Mouse (Mus musculus): ENCODE data around the gene Ech1.

DNA sequence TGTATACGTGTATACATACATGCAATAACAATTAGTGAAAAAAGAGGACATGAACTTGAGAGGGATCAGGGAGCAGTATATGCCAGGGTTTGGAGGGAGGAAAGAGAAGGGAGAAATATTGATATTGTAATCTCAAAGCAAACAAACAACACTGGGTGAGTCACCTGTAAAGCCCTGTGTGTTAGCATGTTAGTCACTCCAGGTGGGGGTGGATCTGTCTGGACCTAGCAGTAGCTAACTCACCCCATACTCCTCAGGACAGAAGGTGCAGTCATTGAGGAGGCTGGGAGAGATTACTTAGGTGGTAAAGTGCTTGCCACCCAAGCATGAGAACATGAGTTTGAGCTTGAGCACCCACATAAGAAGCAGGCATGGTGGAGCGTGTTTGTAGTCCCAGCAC, 34.9 kb downstream of the Ech1 start:
- TF ChIP-seq POLR2A (IDR thresholded peaks at IDR 0.05; ENCODE audit: insufficient read length, low read depth) (no peak), USF1 (IDR thresholded peaks at IDR 0.05; ENCODE audit: low read depth) (no peak), E2F4 (IDR thresholded peaks at IDR 0.05; ENCODE audit: insufficient read depth) (no peak), TCF3 (IDR thresholded peaks at IDR 0.05; ENCODE audit: insufficient read length, low read depth) (no peak), MAX (IDR thresholded peaks at IDR 0.05; ENCODE audit: low read depth) (no peak), MYOG (IDR thresholded peaks at IDR 0.05; ENCODE audit: control insufficient read depth in 1 of 3, insufficient read depth in 1 of 3, insufficient read length in 2 of 3, low read depth in 2 of 3) (no peak), TCF12 (IDR thresholded peaks at IDR 0.05; ENCODE audit: insufficient read depth, poor library complexity, severe bottlenecking) (no peak), CEBPB (IDR thresholded peaks at IDR 0.05; ENCODE audit: insufficient read depth, poor library complexity, severe bottlenecking) (no peak), MYOD1 (IDR thresholded peaks at IDR 0.05; ENCODE audit: control insufficient read depth in 1 of 3, insufficient read length in 2 of 3, low read depth in 2 of 3) (no peak)

Measured in myocyte (in vitro differentiated cells).